Mouse (Mus musculus): ENCODE results near the gene Supt5.

Supt5 gene

GRCm38 (mm10) chr7:28350155-28350883 is 11.8 kb upstream of the Supt5 start, which contains the start of gene Rps16:
Rps16 (plus strand) TSS chr7:28350652.
- DNase-seq, result peak; percentile 98

GRCm38 (mm10) chr7:28348601-28349000 is 10.1 kb upstream of the Supt5 start:
- no peak for DNase-seq

GRCm38 (mm10) chr7:28347746-28348145 is 9.2 kb upstream of the Supt5 start:
- DNase-seq, result no peak

- DNase-seq, result no peak
These were observed 6.1 kb upstream of the Supt5 start for GRCm38 (mm10) chr7:28344637-28345036.

- no peak for DNase-seq
These were observed 2.8 kb upstream of the Supt5 start for GRCm38 (mm10) chr7:28341381-28341780.

- DNase-seq, result no peak
These were observed 819 bp upstream of the Supt5 start for GRCm38 (mm10) chr7:28339213-28339917.

GRCm38 (mm10) chr7:28335471-28335870 is 3.1 kb downstream of the Supt5 start:
- no peak for DNase-seq

- DNase-seq, result no peak
These were observed 4.0 kb downstream of the Supt5 start for GRCm38 (mm10) chr7:28334534-28334933.

- DNase-seq, result no peak
These were observed 10.3 kb downstream of the Supt5 start for GRCm38 (mm10) chr7:28328260-28328659.

GRCm38 (mm10) chr7:28326457-28326856 is 12.1 kb downstream of the Supt5 start:
- no peak for DNase-seq

GRCm38 (mm10) chr7:28325293-28325692 is 13.3 kb downstream of the Supt5 start:
- no peak for DNase-seq

GRCm38 (mm10) chr7:28321974-28322720 is 16.4 kb downstream of the Supt5 start:
- DNase-seq, result no peak

GRCm38 (mm10) chr7:28318714-28319113 is 19.8 kb downstream of the Supt5 start:
- no peak for DNase-seq

GRCm38 (mm10) chr7:28318036-28318435 is 20.5 kb downstream of the Supt5 start:
- no peak for DNase-seq

- DNase-seq, result peak; percentile 99
These were observed 26.5 kb downstream of the Supt5 start, which contains the start of gene Timm50 for GRCm38 (mm10) chr7:28311926-28312543. Timm50 (minus strand) TSS chr7:28312072.

GRCm38 (mm10) chr7:28311151-28311925 is 27.2 kb downstream of the Supt5 start:
- DNase-seq, result no peak

- no peak for DNase-seq
These were observed 28.8 kb downstream of the Supt5 start for GRCm38 (mm10) chr7:28309737-28310136.

GRCm38 (mm10) chr7:28306216-28306615 is 32.3 kb downstream of the Supt5 start:
- DNase-seq, result no peak

GRCm38 (mm10) chr7:28305641-28306040 is 32.9 kb downstream of the Supt5 start:
- DNase-seq, result no peak

GRCm38 (mm10) chr7:28301616-28302433 is 36.7 kb downstream of the Supt5 start, which contains the start of gene Dll3:
Dll3 (minus strand) TSS chr7:28302238.
- DNase-seq, result peak; percentile 33
